10 mouse cellular contexts compared by ENCODE assay signal in the genomic region with DNA sequence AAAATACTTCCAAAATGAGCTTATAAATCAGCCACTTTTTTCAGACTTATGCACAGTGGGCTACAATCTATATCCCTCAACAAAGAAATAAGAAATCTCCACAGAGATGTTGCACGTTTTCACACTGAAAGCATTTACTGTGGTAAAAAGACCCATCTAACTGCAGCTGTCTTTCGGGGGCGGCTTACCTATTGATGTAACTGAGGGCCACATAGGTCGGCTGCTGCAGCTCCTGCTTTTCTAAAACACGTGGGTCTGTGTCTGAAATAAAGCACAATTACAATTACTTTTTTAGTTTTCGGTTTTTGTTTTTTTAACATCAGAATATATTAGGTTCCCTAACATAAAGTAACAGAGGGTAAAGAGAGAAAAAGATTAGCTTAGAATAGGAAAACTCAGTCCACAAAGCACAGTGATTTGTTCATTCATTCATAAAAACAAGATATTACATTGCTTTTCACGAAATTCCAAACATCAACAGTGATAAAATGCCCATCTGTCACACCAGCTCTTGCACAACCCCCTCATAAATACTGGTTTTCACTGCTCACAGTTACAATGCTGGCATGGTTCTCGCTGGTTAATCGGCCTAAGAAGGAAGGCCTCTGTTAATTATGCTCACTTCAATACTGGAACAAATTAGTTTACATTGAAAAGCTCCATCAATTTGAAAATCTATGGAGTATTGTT.
DNase-seq lines count a peak whose midpoint lies in the region; ATAC-seq and TF ChIP-seq lines count a peak whose summit lies in the region.
"Had no signal": no experiment of that assay in that cellular context is flagged by ENCODE, and none has a peak within 500 bp of the region (broad histone marks: within the 10 kb centered on the region; RNA-seq: fewer than 3 reads in every experiment).

No protein-coding gene starts in this region.

- WGBS in lung, embryonic 14.5 days = 51% methylated on average over 9 of the region's 9 CpGs
- 19% methylated on average over 9 of the region's 9 CpGs for WGBS in forebrain, embryonic 11.5 days
- WGBS in hindbrain, embryonic 15.5 days = 32% methylated on average over 9 of the region's 9 CpGs
- WGBS in neural tube, embryonic 13.5 days = 15% methylated on average over 9 of the region's 9 CpGs

- no peak overlapping the region for H3K27ac ChIP-seq in lung, embryonic 14.5 days (ENCODE audit: low read depth)
- peak overlapping the region; percentile 8; the same call in 1 of the 2 replicates for H3K27ac ChIP-seq in forebrain, embryonic 11.5 days (ENCODE audit: low read depth, low read length)
- peak overlapping the region; percentile 53 for H3K27ac ChIP-seq in hindbrain, embryonic 15.5 days (replicated peaks)
- peak overlapping the region; percentile 38; the same call in 1 of the 2 replicates for H3K27ac ChIP-seq in neural tube, embryonic 13.5 days (replicated peaks)
- H3K27ac ChIP-seq: heart, embryonic 13.5 days had no signal

- no peaks in the 10 kb centered on the region for H3K4me1 ChIP-seq in lung, embryonic 14.5 days (ENCODE audit: insufficient read depth)
- peaks cover 12% of the 10 kb centered on the region for H3K4me1 ChIP-seq in forebrain, embryonic 11.5 days (replicated peaks; ENCODE audit: control insufficient read depth, insufficient read depth, low read length)
- H3K4me1 ChIP-seq in hindbrain, embryonic 15.5 days (replicated peaks) = peaks cover 23% of the 10 kb centered on the region
- peaks cover 54% of the 10 kb centered on the region for H3K4me1 ChIP-seq in neural tube, embryonic 13.5 days (replicated peaks)

- H3K4me3 ChIP-seq in lung, embryonic 14.5 days (ENCODE audit: low read depth, low read length) = no peak overlapping the region
- no peak overlapping the region for H3K4me3 ChIP-seq in forebrain, embryonic 11.5 days (ENCODE audit: low read depth, low read length)
- H3K4me3 ChIP-seq in hindbrain, embryonic 15.5 days = no peak overlapping the region
- H3K4me3 ChIP-seq in neural tube, embryonic 13.5 days = no peak overlapping the region
- H3K4me3 ChIP-seq: heart, embryonic 13.5 days had no signal

- no peaks in the 10 kb centered on the region for H3K36me3 ChIP-seq in lung, embryonic 14.5 days (ENCODE audit: insufficient read depth)
- no peaks in the 10 kb centered on the region for H3K36me3 ChIP-seq in forebrain, embryonic 11.5 days (ENCODE audit: control insufficient read depth, insufficient read depth, low read length)
- no peaks in the 10 kb centered on the region for H3K36me3 ChIP-seq in hindbrain, embryonic 15.5 days
- H3K36me3 ChIP-seq in neural tube, embryonic 13.5 days = no peaks in the 10 kb centered on the region
- H3K36me3 ChIP-seq: heart, embryonic 13.5 days had no signal

- TF ChIP-seq CTCF in lung, embryonic 14.5 days (IDR thresholded peaks at IDR 0.05; ENCODE audit: low read depth) = no peak

- no peaks in the 10 kb centered on the region for H3K9me3 ChIP-seq in lung, embryonic 14.5 days (ENCODE audit: low read depth, low read length)
- H3K9me3 ChIP-seq in forebrain, embryonic 11.5 days (ENCODE audit: control insufficient read depth, low read length) = no peaks in the 10 kb centered on the region
- no peaks in the 10 kb centered on the region for H3K9me3 ChIP-seq in hindbrain, embryonic 15.5 days
- H3K9me3 ChIP-seq in neural tube, embryonic 13.5 days = no peaks in the 10 kb centered on the region
- H3K9me3 ChIP-seq: heart, embryonic 13.5 days had no signal

- peak; percentile 26 for DNase-seq in lung, embryonic 14.5 days
- no peak for DNase-seq in lung, adult 18-20 months
- DNase-seq in forebrain, embryonic 11.5 days (ENCODE audit: low spot score) = no peak
- no peak for DNase-seq in urinary bladder, postnatal 14 days (ENCODE audit: low spot score)
- DNase-seq in kidney, adult 8-10 months = no peak
- DNase-seq: kidney, adult 2 months; lung, postnatal 36 days had no signal

- no peak overlapping the region for H3K9ac ChIP-seq in lung, embryonic 14.5 days
- no peak overlapping the region for H3K9ac ChIP-seq in forebrain, embryonic 11.5 days (ENCODE audit: low read length)
- no peak overlapping the region for H3K9ac ChIP-seq in hindbrain, embryonic 15.5 days
- 0 out of 2 replicates have a peak overlapping the region, but pooled peaks have one; percentile 17 for H3K9ac ChIP-seq in neural tube, embryonic 13.5 days
- H3K9ac ChIP-seq: heart, embryonic 13.5 days had no signal

- no peak for ATAC-seq in lung, embryonic 14.5 days (ENCODE audit: insufficient read depth)
- peak; percentile 81 for ATAC-seq in forebrain, embryonic 11.5 days (replicated peaks; ENCODE audit: low FRiP score)
- ATAC-seq in hindbrain, embryonic 15.5 days (ENCODE audit: low FRiP score, low read depth) = peak; percentile 73
- peak; percentile 51; the same call in 1 of the 2 replicates for ATAC-seq in neural tube, embryonic 13.5 days (ENCODE audit: low read depth)

- no peak overlapping the region; the same call in 1 of the 2 replicates for H3K4me2 ChIP-seq in lung, embryonic 14.5 days
- peak overlapping the region; percentile 26; the same call in 1 of the 2 replicates for H3K4me2 ChIP-seq in forebrain, embryonic 11.5 days (ENCODE audit: low read depth, low read length, severe bottlenecking)
- H3K4me2 ChIP-seq in hindbrain, embryonic 15.5 days = peak overlapping the region; percentile 13; the same call in 1 of the 2 replicates
- H3K4me2 ChIP-seq in neural tube, embryonic 13.5 days = peak overlapping the region; percentile 40
- H3K4me2 ChIP-seq: heart, embryonic 13.5 days had no signal

- H3K27me3 ChIP-seq in lung, embryonic 14.5 days (ENCODE audit: insufficient read depth, low read length) = no peaks in the 10 kb centered on the region
- no peaks in the 10 kb centered on the region for H3K27me3 ChIP-seq in forebrain, embryonic 11.5 days (ENCODE audit: control insufficient read depth, insufficient read depth, low read length)
- H3K27me3 ChIP-seq in hindbrain, embryonic 15.5 days = no peaks in the 10 kb centered on the region
- H3K27me3 ChIP-seq in neural tube, embryonic 13.5 days = peaks cover 15% of the 10 kb centered on the region
- H3K27me3 ChIP-seq: heart, embryonic 13.5 days had no signal
